Mouse (Mus musculus): Measurements from ENCODE around the gene Dnal4. TPM values are rescaled to one million over a fixed set of nuclear protein-coding genes. Genes with fewer than 3 reads are reported as not detected.

Gene Dnal4
- total RNA-seq, 2 experiments from 2014 or later: 25.3 to 25.6 TPM

DNA sequence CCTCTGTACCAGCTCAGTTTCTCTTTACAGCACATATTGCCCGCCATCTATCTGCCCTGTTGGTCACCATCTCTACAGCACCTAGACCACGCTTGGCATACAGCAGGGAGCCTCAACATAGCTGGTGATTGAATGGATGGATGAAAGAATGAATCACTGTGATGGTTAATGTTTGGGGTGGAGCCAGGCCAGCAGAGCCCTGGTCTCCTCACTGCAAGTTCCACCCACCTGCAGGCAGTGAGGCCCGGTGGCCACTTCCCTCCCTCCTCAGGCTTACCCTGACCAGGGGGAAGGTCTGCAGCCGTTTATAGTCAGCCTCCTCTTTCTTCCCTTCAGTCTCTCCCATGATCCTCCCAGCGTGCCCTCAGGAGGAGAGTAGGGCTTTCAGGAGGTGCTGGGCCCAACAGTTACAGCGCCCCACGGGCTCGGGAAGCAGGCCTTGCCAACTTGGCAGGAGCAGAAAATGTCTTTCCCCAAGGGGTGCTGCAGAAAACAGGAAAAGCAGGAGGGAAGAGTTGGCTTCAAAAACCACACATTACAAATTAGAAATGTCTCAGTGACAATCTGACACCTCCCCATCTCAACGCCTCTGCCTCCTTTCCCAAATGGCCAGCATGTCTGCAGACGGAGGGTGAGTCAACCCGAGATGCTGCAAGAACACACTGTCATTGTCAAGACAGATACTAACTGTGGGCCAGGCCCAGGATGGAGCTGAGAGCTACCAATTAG is 12.9 kb downstream of the Dnal4 start:
- DNase-seq (ENCODE audit: low spot score in 2 of 2): no peak

DNA sequence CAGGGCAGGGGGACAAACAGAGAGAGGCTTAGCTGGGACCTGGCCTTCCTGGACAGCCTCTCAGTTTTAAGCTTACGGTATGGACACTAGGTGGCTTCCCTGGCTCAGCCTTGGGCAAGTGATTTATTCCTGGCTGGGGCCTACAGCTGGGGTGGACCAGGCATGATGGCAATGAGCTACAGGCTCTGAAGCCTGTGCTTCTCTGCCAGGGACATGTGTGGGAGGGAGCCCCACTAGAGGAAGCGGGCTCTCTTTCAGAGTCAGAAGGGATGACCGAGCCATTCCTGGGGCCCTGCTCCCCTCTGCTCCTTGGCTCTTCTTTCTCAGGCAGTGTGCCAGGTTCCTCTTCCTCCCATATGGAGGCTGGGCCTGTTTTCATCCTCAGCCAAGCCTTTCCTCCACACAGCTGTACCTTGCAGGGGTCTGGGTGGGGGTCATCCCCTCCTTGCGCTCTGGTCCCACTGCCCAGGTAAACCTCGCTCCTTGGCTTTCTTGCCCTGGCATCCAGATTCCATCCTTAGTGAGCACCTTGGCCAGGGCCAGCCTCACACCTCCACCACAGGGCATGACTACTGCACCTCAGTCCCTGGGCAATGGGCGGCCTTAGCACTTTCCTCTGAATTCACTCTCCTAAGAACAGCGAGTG is 13.9 kb downstream of the Dnal4 start:
- DNase-seq (ENCODE audit: low spot score in 2 of 2): no peak

DNA sequence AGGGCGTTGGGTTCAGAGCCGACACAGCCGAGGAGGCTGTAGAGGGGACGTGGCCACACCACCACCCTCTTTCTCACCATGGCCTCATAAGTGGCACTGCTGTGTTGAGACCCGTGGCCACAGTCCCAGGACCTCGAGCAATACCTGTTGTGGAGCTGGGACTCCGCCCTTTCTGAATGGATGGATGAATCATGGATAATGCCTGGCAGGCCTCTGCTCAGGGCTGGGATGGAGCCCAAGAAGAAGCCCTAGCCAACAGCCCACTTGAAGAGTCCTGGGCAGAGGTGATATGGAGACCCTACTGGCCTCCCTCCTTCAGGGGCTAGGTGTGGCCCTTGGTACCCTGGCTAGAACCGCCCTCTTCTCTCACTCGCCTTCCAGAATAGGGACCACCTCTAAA is 14.6 kb downstream of the Dnal4 start:
- DNase-seq (ENCODE audit: low spot score in 2 of 2): no peak

DNA sequence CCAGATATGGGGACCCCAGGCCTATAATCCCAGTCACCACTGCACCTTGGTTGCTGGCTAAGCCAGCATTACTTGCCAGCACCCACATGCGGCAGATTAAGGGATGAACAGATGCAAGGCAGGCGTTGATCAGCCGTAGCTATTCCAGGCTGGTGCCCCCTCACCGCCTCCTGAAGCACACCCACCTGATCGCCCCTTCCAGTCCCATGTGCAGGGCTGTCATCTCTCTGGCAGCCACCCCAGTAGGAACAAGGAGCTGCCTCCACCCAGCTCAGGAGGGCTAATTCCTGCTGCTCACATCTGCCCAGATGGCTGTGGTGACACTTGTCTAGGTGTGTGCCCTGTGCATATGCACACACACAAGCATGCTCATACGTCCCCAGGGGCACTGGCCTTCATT is 16.7 kb downstream of the Dnal4 start:
- no peak for DNase-seq (ENCODE audit: low spot score in 2 of 2)

DNA sequence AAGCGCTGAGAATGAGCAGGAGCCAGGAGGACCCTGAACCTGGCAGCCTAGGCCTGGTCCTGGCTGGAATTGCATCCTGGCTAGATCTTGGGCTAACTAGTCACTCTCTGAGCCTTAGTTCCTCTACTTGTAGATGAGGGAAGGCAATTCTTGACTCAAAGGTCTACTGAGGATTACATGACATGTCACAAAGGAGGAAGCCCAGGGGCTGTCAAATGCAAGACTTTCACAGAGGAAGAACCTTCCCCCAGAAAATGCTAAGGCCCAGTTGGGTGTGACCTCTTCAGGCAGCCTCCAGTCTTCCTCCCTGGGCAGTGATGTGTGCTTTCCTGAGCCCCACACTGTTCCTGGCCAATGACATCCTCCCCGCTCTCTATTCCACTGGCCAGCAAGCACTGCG is 20.5 kb downstream of the Dnal4 start:
- no peak for DNase-seq (ENCODE audit: low spot score in 2 of 2)

DNA sequence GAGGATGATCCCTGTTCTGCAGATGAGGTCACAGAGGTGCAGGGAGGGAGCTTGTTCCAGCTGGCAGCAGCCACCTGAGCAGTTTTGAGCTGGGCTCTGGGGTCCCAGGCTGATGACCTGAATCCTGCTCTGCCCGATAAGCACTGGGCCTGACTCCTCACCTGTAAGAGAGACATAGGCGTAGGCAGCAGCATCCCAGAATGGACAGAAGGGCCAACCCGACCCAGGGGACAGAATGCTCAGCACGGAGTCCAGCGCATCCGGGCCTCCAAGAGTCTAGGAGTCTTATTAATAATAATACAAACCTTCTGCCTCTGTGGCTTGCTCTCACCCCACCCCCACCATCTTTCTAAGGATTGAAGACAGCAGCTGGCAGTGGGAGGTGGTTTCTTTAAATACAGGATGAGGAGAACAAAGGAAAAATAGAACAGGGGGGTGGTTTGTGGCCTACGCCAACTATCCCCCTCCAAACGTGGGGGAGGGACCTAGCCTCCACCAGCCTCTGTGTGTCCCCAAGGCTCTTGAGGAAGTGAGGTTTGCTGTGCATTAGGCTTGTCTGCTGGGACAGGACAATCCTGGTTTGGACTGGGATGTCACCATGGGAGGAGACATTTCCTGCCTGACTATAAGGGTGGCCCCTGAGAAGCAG is 21.5 kb downstream of the Dnal4 start:
- DNase-seq (ENCODE audit: low spot score in 2 of 2): no peak

DNA sequence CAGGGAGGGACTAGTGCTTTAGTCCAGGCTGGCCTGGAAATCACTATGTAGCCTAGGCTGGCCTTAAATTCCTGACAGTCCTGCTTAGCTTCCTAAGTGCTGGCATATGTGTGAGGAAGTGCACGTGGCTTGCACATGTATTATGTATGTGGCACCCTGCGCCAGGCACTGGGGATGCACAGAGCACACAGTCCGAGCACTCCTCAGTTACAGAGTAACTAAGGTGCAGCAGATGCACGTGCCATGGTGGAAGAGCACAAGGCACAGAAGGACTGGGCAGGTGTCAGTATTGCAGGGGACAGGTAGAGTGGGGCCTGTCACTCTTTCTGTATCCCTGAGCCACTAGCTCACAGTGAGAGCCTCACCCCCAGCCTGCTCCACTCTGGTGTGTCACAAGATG is 22.5 kb downstream of the Dnal4 start:
- no peak for DNase-seq (ENCODE audit: low spot score in 2 of 2)

DNA sequence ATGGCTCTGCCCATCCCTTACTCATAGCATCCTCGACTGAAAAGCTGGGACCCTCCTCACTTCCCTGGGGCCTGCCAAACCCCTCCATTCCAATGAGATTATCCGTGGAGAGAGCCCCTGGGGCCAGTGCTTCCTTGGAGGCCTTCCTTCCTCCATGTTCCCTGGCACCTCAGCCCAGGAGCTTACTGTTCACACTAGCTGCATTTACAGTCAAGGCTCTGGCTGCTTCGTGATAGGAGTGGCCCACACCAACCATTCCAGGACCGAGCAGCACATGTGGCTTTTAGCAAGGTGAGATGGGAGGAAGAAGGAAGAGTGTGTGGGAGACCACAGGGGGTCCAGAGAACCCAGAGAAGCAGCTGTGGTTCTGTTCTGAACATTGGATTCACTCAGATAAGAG is 23.8 kb downstream of the Dnal4 start:
- no peak for DNase-seq (ENCODE audit: low spot score in 2 of 2)

DNA sequence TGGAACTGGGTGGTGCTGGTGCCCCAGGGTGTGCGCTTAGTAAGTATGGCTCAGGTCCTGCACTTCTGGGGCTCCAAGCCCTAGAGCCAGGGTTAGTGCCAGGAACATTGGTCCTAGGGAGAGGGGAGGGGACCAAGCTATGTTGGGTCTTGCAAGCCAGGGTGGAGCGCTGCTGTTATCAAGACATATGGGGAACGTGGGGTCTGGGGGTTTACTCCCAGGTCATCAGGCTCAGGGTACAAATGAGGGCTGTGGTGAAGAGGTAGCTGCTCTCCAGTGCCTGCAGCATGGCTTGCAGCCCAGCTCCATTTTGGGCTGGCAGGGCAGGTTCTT is 24.3 kb downstream of the Dnal4 start:
- DNase-seq (ENCODE audit: low spot score in 2 of 2): no peak

DNA sequence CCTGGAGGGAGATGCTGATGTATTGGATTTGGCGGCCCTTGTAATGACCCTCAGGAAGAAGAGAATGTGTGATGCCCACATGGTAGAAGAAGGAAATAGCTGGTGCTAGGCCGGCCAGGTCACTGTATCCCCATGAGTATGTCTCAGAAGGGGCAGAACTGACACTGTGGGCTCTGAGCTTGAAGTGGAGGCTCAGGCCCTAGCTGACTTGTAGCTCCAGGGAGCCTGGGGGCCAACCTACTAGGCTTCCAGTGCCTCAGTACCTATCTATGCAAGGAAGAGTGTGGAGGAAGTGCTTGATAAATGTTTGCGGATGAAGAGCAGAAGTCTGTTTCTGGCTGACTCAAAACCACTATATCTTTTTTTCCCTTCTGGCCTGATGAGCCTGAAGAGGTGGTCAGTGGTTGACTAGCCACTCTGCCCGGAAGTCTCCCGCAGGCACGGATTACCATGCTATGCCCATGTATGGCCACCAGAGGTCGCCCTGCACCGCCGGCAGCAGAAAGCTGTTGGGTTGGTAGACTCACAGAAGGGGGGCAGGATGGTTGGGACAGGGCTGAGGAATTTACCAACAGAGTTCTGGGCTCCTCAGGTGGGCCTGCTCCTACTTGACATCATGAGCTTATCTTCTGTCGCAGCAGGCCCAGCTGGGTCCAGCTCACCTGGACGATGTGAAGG is 24.8 kb downstream of the Dnal4 start:
- DNase-seq (ENCODE audit: low spot score in 2 of 2): peak; percentile 55 to 60

DNA sequence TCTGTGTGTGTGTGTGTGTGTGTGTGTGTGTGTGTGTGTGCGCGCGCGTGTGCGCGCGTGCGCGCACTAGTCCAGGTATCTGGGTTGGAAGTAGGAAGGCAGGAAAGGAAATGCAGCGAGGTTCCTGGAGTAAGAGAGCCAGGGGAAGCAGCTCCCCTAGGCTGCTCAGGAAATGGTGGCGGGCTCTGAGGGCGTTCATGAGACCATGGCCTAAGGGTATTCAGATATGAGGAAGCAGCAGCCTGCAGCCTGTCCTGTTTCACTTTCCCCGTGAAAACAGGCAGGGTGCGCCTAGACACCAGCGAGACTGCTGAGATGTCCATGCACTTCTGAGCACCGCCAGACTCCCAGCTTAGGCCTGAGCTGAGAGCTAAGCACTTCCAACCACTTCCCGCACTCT is 25.9 kb downstream of the Dnal4 start:
- no peak for DNase-seq (ENCODE audit: low spot score in 2 of 2)

DNA sequence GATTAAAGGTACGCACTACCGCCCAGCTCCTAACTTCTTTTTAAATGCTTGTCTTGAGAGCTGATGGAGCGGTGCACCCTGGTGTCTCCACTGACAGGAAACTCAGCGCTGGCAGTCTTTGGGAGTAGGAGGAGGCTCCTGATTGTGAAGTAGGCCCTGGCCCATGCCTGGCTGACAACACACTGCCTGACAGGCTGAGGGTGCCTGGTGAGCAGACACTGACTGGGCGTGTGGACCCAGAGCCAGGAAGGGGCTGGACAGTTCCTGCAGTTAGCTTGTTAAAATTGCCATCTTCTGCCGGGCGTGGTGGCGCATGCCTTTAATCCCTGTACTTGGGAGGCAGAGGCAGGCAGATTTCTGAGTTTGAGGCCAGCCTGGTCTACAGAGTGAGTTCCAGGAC is 27.4 kb downstream of the Dnal4 start:
- DNase-seq (ENCODE audit: low spot score in 2 of 2): no peak

DNA sequence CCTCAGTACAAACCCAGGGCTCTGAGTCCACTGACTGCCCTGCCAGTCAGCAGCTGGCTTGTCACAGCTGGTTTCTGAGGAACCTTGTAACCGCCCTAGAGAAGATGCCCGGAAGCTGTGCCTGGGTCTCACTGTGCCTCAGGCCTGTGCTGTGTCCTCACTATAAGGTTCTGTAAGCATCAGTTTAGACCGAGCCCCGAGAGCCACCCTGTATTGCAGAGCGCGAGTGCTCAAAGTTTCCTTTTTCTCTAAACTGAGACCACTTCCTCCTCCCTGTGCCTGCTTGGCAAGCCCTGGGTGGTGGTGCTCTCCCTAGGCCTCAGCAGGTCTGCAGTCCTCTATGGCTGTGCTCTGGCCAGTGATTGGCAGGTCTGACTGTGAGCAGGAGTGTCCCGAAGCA is 28.5 kb downstream of the Dnal4 start:
- DNase-seq (ENCODE audit: low spot score in 2 of 2): no peak

DNA sequence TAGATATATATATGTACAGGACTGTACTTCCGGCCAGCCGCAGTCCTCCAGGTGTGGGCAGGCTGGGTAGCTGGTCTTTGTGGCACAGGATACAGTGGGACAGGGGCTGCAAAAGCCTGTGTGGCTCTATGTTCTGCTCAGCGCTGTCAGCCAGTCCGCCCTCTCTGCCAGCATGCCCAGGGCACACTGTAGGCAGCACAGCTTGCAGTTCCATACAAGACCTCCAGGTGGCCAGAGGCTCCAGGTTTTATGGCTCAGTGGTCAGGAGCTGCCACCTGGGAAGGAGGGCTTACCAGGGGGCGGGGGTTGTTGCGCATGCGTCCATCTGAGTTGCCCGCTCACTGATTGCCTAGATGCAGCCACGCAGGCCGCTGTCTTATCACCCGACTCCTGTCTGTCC is 29.7 kb downstream of the Dnal4 start:
- DNase-seq (ENCODE audit: low spot score in 2 of 2): no peak

DNA sequence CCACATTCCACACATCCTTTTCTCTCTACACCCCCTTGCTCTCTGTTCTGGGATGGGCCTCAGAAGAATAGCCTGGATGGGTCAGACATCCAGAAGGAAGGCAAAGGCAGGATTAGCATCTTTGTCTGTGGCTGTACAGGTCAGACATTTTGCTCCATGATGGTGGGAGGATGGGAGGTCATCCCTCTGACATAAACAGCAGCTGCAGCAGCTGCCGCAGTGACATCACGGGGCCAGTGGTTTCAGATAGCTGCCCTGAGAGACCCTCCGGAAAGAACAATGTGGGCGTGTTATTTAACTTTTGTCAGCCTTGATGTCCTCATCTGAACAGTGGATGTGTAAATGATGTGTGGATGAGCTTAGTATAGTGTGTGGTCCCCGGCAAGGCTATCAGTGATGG is 31.8 kb downstream of the Dnal4 start:
- no peak for DNase-seq (ENCODE audit: low spot score in 2 of 2)

DNA sequence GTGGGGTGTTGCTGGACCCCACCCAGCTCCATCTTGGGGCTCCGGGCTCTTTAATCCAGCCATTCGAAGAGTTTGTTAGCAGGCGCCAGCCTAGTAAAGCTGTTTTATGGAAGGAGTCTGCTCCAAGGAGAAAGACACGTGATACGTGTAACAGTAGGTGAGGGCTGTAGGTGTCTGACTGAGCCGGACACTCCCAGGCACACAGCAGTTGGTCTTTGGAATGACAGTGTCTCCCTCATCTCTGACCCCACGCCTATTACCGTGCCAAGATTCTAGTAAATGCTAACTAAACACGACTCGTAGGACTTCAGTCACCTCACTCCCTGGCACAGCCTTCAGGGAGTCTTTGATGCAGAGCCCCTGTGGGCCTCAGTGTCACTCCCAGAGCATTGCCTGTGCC is 32.3 kb downstream of the Dnal4 start:
- no peak for DNase-seq (ENCODE audit: low spot score in 2 of 2)

DNA sequence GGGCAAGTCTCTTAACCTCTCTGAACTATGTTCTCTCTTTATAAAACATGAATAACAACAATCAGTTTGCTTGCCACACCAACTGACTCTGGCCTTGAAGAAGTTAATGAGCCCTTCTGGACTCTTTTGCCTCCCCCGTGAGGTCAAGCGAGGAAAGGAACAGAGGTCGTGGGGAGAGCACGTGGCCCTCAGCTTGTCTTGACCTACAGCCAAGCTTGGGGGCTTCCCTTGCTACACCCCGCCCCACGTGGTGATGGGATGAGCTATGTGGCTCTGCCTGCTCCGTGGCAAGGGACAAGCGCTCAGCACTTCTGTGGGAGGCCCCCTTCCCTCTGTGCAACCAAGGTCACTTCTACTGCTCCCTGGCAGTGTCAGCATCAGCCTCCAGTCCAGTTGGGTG is 32.9 kb downstream of the Dnal4 start:
- DNase-seq (ENCODE audit: low spot score in 2 of 2): no peak

DNA sequence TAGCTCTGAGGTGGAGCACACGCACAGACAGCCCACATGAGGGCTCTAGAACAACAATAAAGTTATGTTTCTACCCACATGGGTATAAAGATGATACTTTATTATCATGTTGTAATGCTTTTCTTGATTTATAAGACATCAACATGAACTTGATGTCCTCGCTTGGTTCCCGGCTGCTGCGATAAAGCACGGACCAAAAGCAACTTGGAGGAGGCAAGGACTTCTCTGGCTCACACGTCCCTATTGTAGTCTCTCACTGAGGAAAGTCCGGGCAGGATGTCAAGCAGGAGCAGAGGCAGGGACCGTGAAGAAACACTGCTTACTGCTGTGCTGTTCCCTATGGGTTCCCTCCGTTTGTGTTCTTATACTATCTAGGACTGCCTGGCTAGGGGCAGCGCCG is 33.6 kb downstream of the Dnal4 start:
- DNase-seq (ENCODE audit: low spot score in 2 of 2): no peak

DNA sequence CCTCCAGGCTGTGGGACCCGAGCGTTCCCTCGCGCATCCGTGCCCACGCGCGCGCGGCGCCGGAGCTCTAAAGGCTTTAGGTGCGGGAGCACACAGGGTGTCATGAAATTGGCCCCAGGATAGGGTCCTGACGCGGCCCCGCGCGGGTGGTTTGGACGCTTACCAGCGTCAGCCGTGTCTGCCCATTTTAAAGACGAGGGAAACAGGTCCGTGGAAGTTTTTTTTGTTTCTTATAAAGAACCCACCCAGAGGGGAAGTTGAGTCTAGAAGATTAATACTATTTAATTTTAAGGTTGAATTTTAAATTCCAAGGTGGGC is 35.0 kb downstream of the Dnal4 start:
- DNase-seq (ENCODE audit: low spot score in 2 of 2): no peak

DNA sequence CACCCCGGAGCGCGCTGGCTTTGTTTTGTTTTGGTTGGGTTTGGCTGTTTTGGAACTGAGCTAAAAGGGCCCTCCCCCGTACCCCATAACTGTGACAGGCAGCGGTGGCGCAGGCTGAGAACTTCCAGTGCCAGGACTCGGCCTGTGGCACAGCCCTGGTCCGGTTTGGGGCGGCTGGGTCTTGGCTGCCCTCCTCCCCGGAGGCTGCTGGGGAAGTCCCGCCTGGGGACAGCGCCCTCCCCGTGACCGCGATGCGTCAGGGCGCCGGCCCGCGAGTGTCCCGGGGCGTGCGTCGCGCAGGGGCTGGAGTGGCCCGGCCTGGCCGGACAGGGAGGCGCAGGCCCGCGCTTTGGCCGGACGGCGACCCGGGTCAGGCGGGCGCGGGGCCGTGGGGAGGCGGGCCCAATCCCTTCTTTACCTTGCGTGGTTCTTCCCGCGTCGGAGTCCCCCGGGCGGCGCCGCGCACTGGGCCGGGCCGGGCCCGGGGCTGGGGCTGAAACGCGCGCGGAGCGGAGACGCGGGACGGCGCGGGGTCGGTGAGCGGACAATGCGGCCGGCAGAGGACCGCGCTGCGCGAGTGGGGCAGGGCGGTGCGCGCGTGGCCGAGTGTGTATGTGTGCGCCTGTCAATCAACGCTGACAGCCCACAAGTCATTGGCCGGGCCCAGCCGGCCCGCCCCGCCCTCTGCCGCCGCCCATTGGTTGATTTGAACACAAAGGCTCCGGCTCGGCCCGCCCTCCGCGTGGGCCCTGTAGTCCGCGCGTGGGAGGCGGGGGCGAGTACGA is 35.5 kb downstream of the Dnal4 start, which contains the start of gene Sun2:
Gene Sun2, minus strand, starts transcription at position 616 of the 785 bp plus-strand sequence.
- peak; percentile 70 to 78 for DNase-seq (ENCODE audit: low spot score in 2 of 2)

DNA sequence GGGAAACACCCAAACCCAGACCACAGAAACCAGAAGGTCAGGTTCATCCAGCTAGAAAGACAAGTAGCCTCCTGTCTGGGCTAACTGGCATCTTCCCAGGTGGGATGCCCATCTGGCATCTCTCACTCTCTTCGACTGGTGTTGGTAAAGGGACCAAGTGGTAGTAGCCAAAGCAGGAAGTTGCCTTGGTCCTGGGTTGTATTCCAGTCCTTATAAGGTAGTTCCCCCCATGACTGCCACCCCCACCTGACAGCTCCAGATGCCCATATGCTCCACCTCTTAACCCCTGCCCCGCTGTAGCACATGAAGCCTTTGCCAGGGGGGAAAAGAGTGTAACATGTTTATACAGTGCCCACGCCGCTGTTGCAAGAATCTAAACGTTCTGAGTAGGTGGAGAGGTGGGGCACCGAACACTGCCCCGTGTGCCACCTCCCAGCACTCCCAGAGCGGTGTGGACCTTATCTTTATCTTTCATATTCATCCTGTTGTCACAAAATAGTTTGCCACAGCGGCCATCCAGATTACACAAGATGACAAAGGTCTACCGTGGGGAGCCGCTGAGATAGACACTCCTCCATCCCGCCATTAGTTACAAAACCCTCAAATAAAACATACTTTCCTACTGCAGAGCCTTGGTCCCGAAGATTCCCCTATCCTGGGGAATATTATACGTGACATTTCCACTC is 36.3 kb downstream of the Dnal4 start:
- no peak for DNase-seq (ENCODE audit: low spot score in 2 of 2)
